In genomic region chr6:112119180-112119579, GRCm38 (mm10) we compare ENCODE assay signal across 11 mouse cellular contexts.
A peak's percentile ranks its signal among the peaks of the same experiment; 100 is the strongest.
DNase-seq lines count a peak whose midpoint lies in the region; ATAC-seq lines count a peak whose summit lies in the region.
"Had no signal": no experiment of that assay in that cellular context is flagged by ENCODE, and none has a peak within 500 bp of the region (broad histone marks: within the 10 kb centered on the region; RNA-seq: fewer than 3 reads in every experiment).

No protein-coding gene starts in this region.

- H3K36me3 ChIP-seq in hindbrain, embryonic 11.5 days (ENCODE audit: control insufficient read depth, insufficient read depth, low read length): no peaks in the 10 kb centered on the region
- H3K36me3 ChIP-seq in hindbrain, embryonic 16.5 days (ENCODE audit: control insufficient read depth, insufficient read depth, low read length): no peaks in the 10 kb centered on the region
- no peaks in the 10 kb centered on the region for H3K36me3 ChIP-seq in midbrain, embryonic 14.5 days (ENCODE audit: control insufficient read depth, insufficient read depth, low read length)
- no peaks in the 10 kb centered on the region for H3K36me3 ChIP-seq in midbrain, embryonic 13.5 days
- H3K36me3 ChIP-seq: lung, embryonic 15.5 days had no signal

- no peak overlapping the region for H3K27ac ChIP-seq in hindbrain, embryonic 11.5 days (ENCODE audit: low read depth, low read length)
- H3K27ac ChIP-seq in hindbrain, embryonic 16.5 days (ENCODE audit: low read depth, low read length): no peak overlapping the region
- H3K27ac ChIP-seq in midbrain, embryonic 14.5 days (replicated peaks; ENCODE audit: low read depth, low read length): no peak overlapping the region
- no peak overlapping the region for H3K27ac ChIP-seq in midbrain, embryonic 13.5 days
- H3K27ac ChIP-seq: lung, embryonic 15.5 days had no signal

- no peak overlapping the region for H3K4me3 ChIP-seq in hindbrain, embryonic 11.5 days (ENCODE audit: low read depth, low read length)
- H3K4me3 ChIP-seq in hindbrain, embryonic 16.5 days (ENCODE audit: low read length): no peak overlapping the region
- no peak overlapping the region for H3K4me3 ChIP-seq in midbrain, embryonic 14.5 days (replicated peaks; ENCODE audit: low read depth, low read length)
- no peak overlapping the region for H3K4me3 ChIP-seq in midbrain, embryonic 13.5 days (replicated peaks)
- H3K4me3 ChIP-seq: lung, embryonic 15.5 days had no signal

- no peaks in the 10 kb centered on the region for H3K27me3 ChIP-seq in hindbrain, embryonic 11.5 days (ENCODE audit: control insufficient read depth, insufficient read depth, low read length)
- no peaks in the 10 kb centered on the region; the same call in 1 of the 2 replicates for H3K27me3 ChIP-seq in hindbrain, embryonic 16.5 days (replicated peaks; ENCODE audit: control insufficient read depth, insufficient read depth, low read length)
- H3K27me3 ChIP-seq in midbrain, embryonic 14.5 days (ENCODE audit: control insufficient read depth, insufficient read depth, low read length): no peaks in the 10 kb centered on the region
- no peaks in the 10 kb centered on the region for H3K27me3 ChIP-seq in midbrain, embryonic 13.5 days
- H3K27me3 ChIP-seq: lung, embryonic 15.5 days had no signal

- no peaks in the 10 kb centered on the region for H3K9me3 ChIP-seq in hindbrain, embryonic 11.5 days (ENCODE audit: control insufficient read depth, low read length)
- H3K9me3 ChIP-seq in hindbrain, embryonic 16.5 days (ENCODE audit: control insufficient read depth, low read length): no peaks in the 10 kb centered on the region
- no peaks in the 10 kb centered on the region for H3K9me3 ChIP-seq in midbrain, embryonic 14.5 days (ENCODE audit: control insufficient read depth, low read length)
- H3K9me3 ChIP-seq in midbrain, embryonic 13.5 days: no peaks in the 10 kb centered on the region
- H3K9me3 ChIP-seq: lung, embryonic 15.5 days had no signal

- WGBS in hindbrain, embryonic 11.5 days: 51% methylated on average over 2 of the region's 2 CpGs
- 47% methylated on average over 2 of the region's 2 CpGs for WGBS in hindbrain, embryonic 16.5 days
- 35% methylated on average over 2 of the region's 2 CpGs for WGBS in midbrain, embryonic 14.5 days
- WGBS in midbrain, embryonic 13.5 days: 44% methylated on average over 2 of the region's 2 CpGs

- H3K9ac ChIP-seq in hindbrain, embryonic 11.5 days (ENCODE audit: low read depth, low read length): no peak overlapping the region
- H3K9ac ChIP-seq in hindbrain, embryonic 16.5 days (ENCODE audit: low read depth, low read length): no peak overlapping the region
- H3K9ac ChIP-seq in midbrain, embryonic 14.5 days (replicated peaks; ENCODE audit: low read length): no peak overlapping the region
- H3K9ac ChIP-seq in midbrain, embryonic 13.5 days (replicated peaks): no peak overlapping the region
- H3K9ac ChIP-seq: lung, embryonic 15.5 days had no signal

- no peaks in the 10 kb centered on the region for H3K4me1 ChIP-seq in hindbrain, embryonic 11.5 days (replicated peaks; ENCODE audit: control insufficient read depth, insufficient read depth, low read length)
- H3K4me1 ChIP-seq in hindbrain, embryonic 16.5 days (ENCODE audit: control insufficient read depth, insufficient read depth, low read depth, low read length): no peaks in the 10 kb centered on the region
- peaks cover 3% of the 10 kb centered on the region; the same call in 1 of the 2 replicates for H3K4me1 ChIP-seq in midbrain, embryonic 14.5 days (ENCODE audit: control insufficient read depth, insufficient read depth, low read length)
- H3K4me1 ChIP-seq in midbrain, embryonic 13.5 days (replicated peaks): peaks cover 5% of the 10 kb centered on the region; the same call in 1 of the 2 replicates
- H3K4me1 ChIP-seq: lung, embryonic 15.5 days had no signal

- no peak overlapping the region for H3K4me2 ChIP-seq in hindbrain, embryonic 11.5 days (replicated peaks; ENCODE audit: low read depth, low read length)
- H3K4me2 ChIP-seq in hindbrain, embryonic 16.5 days (ENCODE audit: low read length): no peak overlapping the region
- H3K4me2 ChIP-seq in midbrain, embryonic 14.5 days (ENCODE audit: low read length): no peak overlapping the region
- H3K4me2 ChIP-seq in midbrain, embryonic 13.5 days (replicated peaks): no peak overlapping the region
- H3K4me2 ChIP-seq: lung, embryonic 15.5 days had no signal

- peak; percentile 32 for DNase-seq in hindbrain, embryonic 11.5 days (ENCODE audit: low spot score)
- DNase-seq in midbrain, embryonic 14.5 days: peak; percentile 8
- peak; percentile 20 for DNase-seq in WW6 (ENCODE audit: low read depth, low spot score)
- DNase-seq in retina, postnatal 1 day: peak; percentile 24
- DNase-seq in adrenal gland, postnatal 4 days (ENCODE audit: low spot score in 2 of 2): no peak
- no peak for DNase-seq in heart, adult 8-10 months (ENCODE audit: low spot score)
- DNase-seq: cerebellum, adult 11-12 months; thymus, postnatal 14 days had no signal

- ATAC-seq in hindbrain, embryonic 11.5 days (ENCODE audit: low FRiP score): no peak
- no peak for ATAC-seq in hindbrain, embryonic 16.5 days
- ATAC-seq in midbrain, embryonic 14.5 days (ENCODE audit: low FRiP score, low TSS enrichment): no peak
- no peak for ATAC-seq in midbrain, embryonic 13.5 days

Comparison
In these comparisons a context has a peak if more than half of its experiments do, and no peak if none do; other contexts are left out.
1. DNase-seq: peak in hindbrain, embryonic 11.5 days (single experiment), midbrain, embryonic 14.5 days (single experiment), WW6 (single experiment) and retina, postnatal 1 day (single experiment); none in adrenal gland, postnatal 4 days (0 of 2) and heart, adult 8-10 months (single experiment).